Mouse (Mus musculus) heart, postnatal 4 days (tissue): ENCODE results near the gene Adarb2. TPM values are rescaled to one million over a fixed set of nuclear protein-coding genes. Genes with fewer than 3 reads are reported as not detected.
A peak's percentile ranks its signal among the peaks of the same experiment; 100 is the strongest.

Experiments used
- DNase-seq: peaks from one replicate; pipeline ENCODE4 v3.0.0; 2021
- total RNA-seq, 2 experiments: library from RNA; stranded (reverse); gene quantifications; 2 replicates each; pipeline ENCODE4 v1.2.3; 2021

Gene Adarb2
- under 1 TPM; 0.11 to 0.14 TPM for total RNA-seq

DNA sequence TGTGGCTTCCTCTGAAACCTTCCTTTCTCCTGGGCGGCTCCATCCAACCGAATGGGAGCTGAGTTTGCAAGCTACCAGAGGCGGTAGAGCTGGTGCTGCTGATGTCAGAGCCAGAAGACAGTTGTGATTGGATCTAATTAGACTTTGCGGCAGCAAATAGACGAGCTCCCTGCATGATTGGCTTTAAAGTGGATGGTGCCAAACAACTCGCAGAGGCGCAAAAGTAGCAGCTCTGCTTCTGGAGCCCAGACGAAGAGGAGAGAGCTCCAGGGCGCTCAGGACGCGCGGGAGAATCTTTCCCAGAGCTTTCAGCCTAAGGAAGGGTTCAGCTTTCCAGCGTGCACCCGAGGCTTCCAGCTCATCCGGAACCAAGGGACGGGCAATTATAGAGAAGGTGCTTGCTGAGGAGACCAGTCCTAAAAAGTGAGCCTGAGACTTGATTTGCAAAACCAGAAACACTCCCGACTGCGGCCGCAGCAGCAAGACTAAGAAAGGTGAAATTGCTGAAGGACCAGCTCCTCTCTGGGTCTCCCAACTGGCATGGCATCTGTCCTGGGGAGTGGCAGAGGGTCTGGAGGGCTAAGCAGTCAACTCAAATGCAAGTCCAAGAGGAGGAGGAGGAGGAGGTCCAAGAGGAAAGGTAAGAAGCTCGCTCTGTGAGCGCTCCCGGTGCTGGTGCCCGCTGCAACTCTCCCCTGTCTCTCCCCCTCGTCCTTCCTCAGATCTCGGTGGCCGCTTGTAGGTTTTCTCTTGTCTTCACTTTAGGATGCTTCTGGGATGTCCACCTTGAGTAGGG is at the start of gene Adarb2:
Gene Adarb2 (plus strand): TSS at position 186 of the 796 bp plus-strand sequence.
- DNase-seq, result no peak

GRCm38 (mm10) chr13:8173800-8174199 is 28.9 kb upstream of the Adarb2 start:
- DNase-seq, result no peak

DNA sequence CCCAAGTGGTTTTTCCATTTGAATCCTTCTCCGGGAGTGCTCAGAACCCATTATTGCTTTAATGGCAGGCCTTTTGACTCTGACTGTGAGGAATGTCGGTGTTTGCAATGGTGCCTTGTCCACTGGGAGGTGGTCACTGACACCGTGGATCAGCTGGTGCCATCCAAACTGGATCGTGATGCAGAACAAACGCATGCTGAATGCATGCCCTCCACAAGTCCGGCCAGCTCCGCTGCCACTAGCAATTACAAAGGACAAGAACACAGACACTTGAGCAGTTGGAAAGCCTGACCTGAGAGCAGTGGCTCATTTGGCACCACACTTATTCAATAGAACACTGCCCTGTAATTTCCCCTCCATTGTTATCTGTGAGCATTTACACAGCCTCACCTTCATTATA is 10.7 kb upstream of the Adarb2 start:
- DNase-seq, result no peak

- no peak for DNase-seq
Observed at GRCm38 (mm10) chr13:8199186-8199880, 3.3 kb upstream of the Adarb2 start.

DNA sequence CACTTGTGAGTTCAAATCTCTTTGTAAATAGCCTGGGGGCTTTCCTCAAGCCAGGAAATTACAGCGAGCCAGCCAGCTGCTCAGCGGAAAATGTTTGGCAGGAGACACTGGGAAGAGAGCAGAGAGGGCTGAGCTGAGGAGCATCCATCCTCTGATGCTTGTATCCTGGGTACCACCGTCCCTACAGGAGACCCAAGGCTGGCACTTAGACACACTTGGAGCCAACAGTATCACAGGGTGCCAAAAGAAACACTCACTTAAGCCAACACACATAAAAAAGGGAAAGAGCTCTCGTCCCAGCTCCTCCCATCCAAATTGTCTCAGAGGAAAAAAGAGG is 779 bp downstream of the Adarb2 start:
- no peak for DNase-seq

GRCm38 (mm10) chr13:8207337-8207736 is 4.7 kb downstream of the Adarb2 start:
- DNase-seq, result no peak

GRCm38 (mm10) chr13:8210776-8211175 is 8.1 kb downstream of the Adarb2 start:
- DNase-seq, result no peak

DNA sequence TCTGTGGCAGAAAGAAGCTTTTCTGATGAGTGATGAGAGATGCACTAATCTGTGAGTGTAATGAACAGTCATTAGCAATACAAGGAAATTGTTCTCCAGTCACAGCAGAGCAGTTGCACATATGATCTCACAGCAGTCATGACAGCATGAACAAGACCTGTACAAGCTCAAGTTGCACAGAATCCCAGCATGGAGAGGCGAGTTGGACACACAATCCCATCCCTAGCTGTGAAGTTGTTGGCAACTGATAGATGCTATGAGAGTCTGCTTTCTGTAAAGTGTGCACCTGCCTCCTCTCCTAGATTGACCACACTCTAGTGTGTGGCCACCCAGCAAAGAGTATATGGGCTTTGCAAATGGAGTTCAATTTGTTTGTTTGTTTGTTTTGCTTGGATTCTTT is 36.2 kb downstream of the Adarb2 start:
- no peak for DNase-seq

DNA sequence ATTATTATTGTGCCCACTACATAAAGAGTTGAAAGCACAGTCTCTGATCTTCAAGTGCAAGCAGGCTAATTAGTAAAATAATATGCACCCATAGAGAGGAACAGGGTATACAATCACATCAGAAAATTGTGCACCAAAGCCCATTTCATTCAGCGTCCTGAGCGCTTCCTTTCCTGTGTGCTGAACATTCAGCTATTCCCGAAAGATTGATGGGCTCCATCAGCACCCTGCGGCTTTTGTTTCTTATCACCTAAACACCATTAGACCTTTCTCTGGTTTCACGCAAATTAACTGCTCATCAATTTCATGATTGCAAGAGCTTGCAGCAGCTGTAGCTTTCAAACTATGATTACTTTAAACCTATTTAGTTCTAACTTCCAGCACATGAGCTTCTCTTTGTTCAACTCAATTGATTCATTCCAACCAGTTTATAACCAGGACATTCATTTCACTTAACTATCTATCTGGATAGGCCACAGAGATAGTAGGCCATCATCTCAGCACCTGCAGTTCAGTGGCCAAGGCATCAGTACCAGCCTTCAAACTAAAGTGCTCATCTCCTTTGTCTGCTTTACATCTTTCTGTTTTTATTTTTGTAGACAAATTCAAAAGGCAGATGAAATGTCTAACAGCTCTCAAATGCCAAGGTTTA is 45.5 kb downstream of the Adarb2 start:
- no peak for DNase-seq

GRCm38 (mm10) chr13:8272158-8272945 is 69.7 kb downstream of the Adarb2 start:
- no peak for DNase-seq

DNA sequence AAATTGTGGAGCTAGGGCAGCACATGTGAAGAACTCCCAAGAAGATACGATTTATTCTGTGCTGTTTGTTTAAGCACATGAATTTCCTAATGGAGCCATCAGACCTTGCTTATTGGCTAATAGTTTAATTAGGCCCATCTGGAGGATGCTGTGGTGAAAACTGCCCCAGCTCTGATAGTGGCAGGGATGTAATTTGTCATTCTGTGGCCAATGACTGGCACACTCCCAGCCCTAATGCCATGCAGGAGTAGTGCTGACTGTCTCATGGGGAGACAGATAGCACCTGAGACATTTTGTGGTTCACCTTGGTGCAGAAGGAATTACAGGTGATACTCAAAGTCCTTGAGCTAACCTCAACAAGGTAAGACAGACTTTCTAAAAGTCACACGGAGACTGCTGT is 80.5 kb downstream of the Adarb2 start:
- DNase-seq, result no peak

- DNase-seq, result peak; percentile 17
Observed at GRCm38 (mm10) chr13:8316347-8317141, 113.9 kb downstream of the Adarb2 start.

GRCm38 (mm10) chr13:8333589-8334455 is 131.2 kb downstream of the Adarb2 start:
- no peak for DNase-seq

GRCm38 (mm10) chr13:8334580-8334979 is 131.9 kb downstream of the Adarb2 start:
- DNase-seq, result no peak

- DNase-seq, result no peak
Observed at GRCm38 (mm10) chr13:8341086-8341807, 138.6 kb downstream of the Adarb2 start.

GRCm38 (mm10) chr13:8347147-8347546 is 144.5 kb downstream of the Adarb2 start:
- DNase-seq, result no peak

GRCm38 (mm10) chr13:8352341-8352740 is 149.7 kb downstream of the Adarb2 start:
- DNase-seq, result no peak

GRCm38 (mm10) chr13:8352952-8353351 is 150.3 kb downstream of the Adarb2 start:
- no peak for DNase-seq

DNA sequence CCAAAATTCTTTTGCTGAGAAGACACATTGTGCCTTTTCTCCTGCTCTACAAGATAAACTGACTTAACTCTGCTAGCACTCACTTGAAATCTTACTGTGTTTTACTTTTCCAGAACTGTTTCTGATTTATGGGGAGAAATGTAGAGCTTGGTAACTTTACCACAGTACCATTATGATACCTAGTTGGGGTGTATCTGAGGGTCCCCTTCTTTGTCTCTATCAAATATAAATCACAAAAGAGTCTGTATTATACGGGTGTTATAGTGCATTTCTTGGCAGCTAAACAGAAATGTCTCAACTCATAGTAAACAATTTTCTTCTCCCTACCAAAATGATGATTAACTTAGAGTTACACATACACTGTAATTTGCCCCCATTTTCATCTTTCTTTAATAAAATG is 162.9 kb downstream of the Adarb2 start:
- DNase-seq, result no peak

DNA sequence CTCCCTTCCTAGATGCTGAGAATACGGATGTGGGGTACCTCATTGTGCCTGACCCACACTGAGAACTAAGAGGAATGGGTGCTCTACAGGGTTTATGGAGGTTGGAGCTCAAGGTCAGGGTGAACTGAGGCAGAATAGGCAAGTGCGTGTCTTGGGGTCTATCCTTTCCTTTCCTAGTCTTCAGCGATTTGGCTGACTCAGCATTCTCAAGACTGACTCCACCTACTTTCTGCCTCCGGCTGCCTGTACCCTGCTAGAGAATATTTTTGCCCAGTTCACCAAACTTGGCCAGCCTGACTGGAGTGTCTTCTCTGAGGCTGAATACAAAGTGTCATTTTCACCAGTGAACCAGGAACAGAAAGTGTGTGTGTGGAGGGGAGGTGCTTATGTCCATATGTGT is 163.4 kb downstream of the Adarb2 start:
- DNase-seq, result no peak
